8 mouse cellular contexts compared by ENCODE assay signal in genomic region chr6:34780943-34781289, GRCm38 (mm10). TPM values are rescaled to one million over a fixed set of nuclear protein-coding genes. Genes with fewer than 3 reads are reported as not detected.
A peak's percentile ranks its signal among the peaks of the same experiment; 100 is the strongest.
DNase-seq lines count a peak whose midpoint lies in the region; ATAC-seq and TF ChIP-seq lines count a peak whose summit lies in the region.

No protein-coding gene starts in this region.

- H3K9ac ChIP-seq in liver, embryonic 13.5 days, result peak overlapping the region; percentile 90

- ATAC-seq in liver, embryonic 13.5 days (ENCODE audit: low read depth), result peak; percentile 6; the same call in 1 of the 2 replicates
- ATAC-seq in megakaryocyte-erythroid progenitor cell, adult 5-6 weeks (replicated peaks; ENCODE audit: low FRiP score, low TSS enrichment, poor library complexity, severe bottlenecking), result no peak

- TF ChIP-seq CTCF in cerebellum, adult 2 months (IDR thresholded peaks at IDR 0.05; ENCODE audit: borderline replicate concordance, insufficient read depth, low read depth, low read length), result no peak
- TF ChIP-seq CTCF in testis, adult 2 months (IDR thresholded peaks at IDR 0.05; ENCODE audit: control insufficient read depth, insufficient read depth, insufficient replicate concordance, low read depth, low read length), result no peak

- H3K27ac ChIP-seq in cerebellum, adult 2 months (ENCODE audit: insufficient read depth, low read length), result peak overlapping the region; percentile 96
- peak overlapping the region; percentile 99 for H3K27ac ChIP-seq in testis, adult 2 months (ENCODE audit: control insufficient read depth, insufficient read depth, low read depth, low read length)
- H3K27ac ChIP-seq in liver, embryonic 13.5 days, result peak overlapping the region; percentile 97

- H3K4me2 ChIP-seq in liver, embryonic 13.5 days, result peak overlapping the region; percentile 87

- H3K36me3 ChIP-seq in testis, adult 2 months (ENCODE audit: control insufficient read depth, insufficient read depth, low read length), result no peaks in the 10 kb centered on the region; the same call in 1 of the 2 replicates
- peaks cover 5% of the 10 kb centered on the region; the same call in 1 of the 2 replicates for H3K36me3 ChIP-seq in liver, embryonic 13.5 days

- H3K4me1 ChIP-seq in cerebellum, adult 2 months (ENCODE audit: control insufficient read depth, insufficient read depth, low read length), result no peaks in the 10 kb centered on the region
- H3K4me1 ChIP-seq in testis, adult 2 months (ENCODE audit: control insufficient read depth, insufficient read depth, low read length), result no peaks in the 10 kb centered on the region; the same call in 1 of the 2 replicates
- H3K4me1 ChIP-seq in liver, embryonic 13.5 days (replicated peaks), result peaks cover 7% of the 10 kb centered on the region

- DNase-seq in cerebellum, adult 2 months, result no peak
- no peak for DNase-seq in cerebellum, postnatal 10 days
- no peak for DNase-seq in testis, postnatal 14 days (ENCODE audit: low spot score)
- no peak for DNase-seq in liver, embryonic 13.5 days
- no peak for DNase-seq in right cerebral cortex, adult 2 months (ENCODE audit: low spot score in 2 of 2)
- no peak for DNase-seq in kidney, postnatal 10 days

- no peaks in the 10 kb centered on the region for H3K27me3 ChIP-seq in cerebellum, adult 2 months (ENCODE audit: control insufficient read depth, insufficient read depth, low read length)
- no peaks in the 10 kb centered on the region for H3K27me3 ChIP-seq in testis, adult 2 months (ENCODE audit: control insufficient read depth, insufficient read depth, low read length)
- H3K27me3 ChIP-seq in liver, embryonic 13.5 days, result no peaks in the 10 kb centered on the region

- WGBS in cerebellum, adult 2 months, result under 1% methylated on average over 13 of the region's 13 CpGs
- 3% methylated on average over 13 of the region's 13 CpGs for WGBS in liver, embryonic 13.5 days (ENCODE audit: insufficient replicate concordance)

- TF ChIP-seq POLR2A in cerebellum, adult 2 months (IDR thresholded peaks at IDR 0.05; ENCODE audit: borderline replicate concordance, insufficient read depth, low read length), result no peak
- no peak for TF ChIP-seq POLR2A in testis, adult 2 months (IDR thresholded peaks at IDR 0.05; ENCODE audit: control insufficient read depth, low read depth, low read length)

- H3K9me3 ChIP-seq in liver, embryonic 13.5 days (replicated peaks), result no peaks in the 10 kb centered on the region

- H3K4me3 ChIP-seq in cerebellum, adult 2 months (replicated peaks; ENCODE audit: insufficient read depth, low read depth, low read length), result peak overlapping the region; percentile 88
- H3K4me3 ChIP-seq in testis, adult 2 months (ENCODE audit: control insufficient read depth, low read depth, low read length), result peak overlapping the region; percentile 91
- H3K4me3 ChIP-seq in liver, embryonic 13.5 days (replicated peaks), result peak overlapping the region; percentile 75

RNA-seq across cellular contexts. Expression of gene Agbl3, which starts 0.7 kb away (rescaled TPM):
- polyA plus RNA-seq in cerebellum, adult 2 months (2012; rRNA removed), result 15.9 and 16.4 TPM in 2 replicates
- 17.9 and 21.5 TPM in 2 replicates for polyA plus RNA-seq in testis, adult 2 months (2012; rRNA removed)
- polyA plus RNA-seq in liver, embryonic 13.5 days (2015; fragmentation: Nextera tagmentation; extraction: Ambion mirVana), result 3.7 and 4.0 TPM in 2 replicates
- 4.5 and 7.0 TPM in 2 replicates for total RNA-seq in megakaryocyte-erythroid progenitor cell, adult 5-6 weeks (2014; fragmentation: Nextera tagmentation)
- total RNA-seq in megakaryocyte-erythroid progenitor cell, adult 5-6 weeks (2017), result 5.5 and 8.9 TPM in 2 replicates
